In the genomic region with DNA sequence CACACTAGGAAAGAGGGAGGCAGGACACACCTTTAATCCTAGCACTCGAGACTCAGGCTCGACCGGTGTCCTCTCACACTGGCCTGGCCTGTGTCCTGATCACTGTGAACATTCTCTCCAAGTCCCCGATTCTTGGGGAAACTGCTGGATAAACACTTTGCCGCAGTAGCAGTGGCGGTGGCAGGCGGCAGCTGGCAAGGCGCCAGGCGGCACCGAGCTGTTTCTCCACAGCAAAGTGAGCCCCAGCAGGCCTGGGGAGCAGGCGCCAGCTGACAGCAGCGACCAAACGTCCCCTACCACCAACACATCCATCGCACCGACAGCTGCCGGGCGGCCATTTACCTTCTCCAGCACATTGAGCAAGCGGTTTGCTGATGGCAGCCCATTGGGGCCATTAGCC, we compare ENCODE assay signal across 8 mouse cellular contexts. TPM values are rescaled to one million over a fixed set of nuclear protein-coding genes. Genes with fewer than 3 reads are reported as not detected.
DNase-seq lines count a peak whose midpoint lies in the region; ATAC-seq and TF ChIP-seq lines count a peak whose summit lies in the region.

No protein-coding gene starts in this region.

- no peak for TF ChIP-seq CTCF in hindbrain, postnatal 0 days (IDR thresholded peaks at IDR 0.05; ENCODE audit: low read depth)

- no peak overlapping the region for H3K4me3 ChIP-seq in hindbrain, postnatal 0 days (ENCODE audit: low read length)
- H3K4me3 ChIP-seq in midbrain, embryonic 15.5 days: no peak overlapping the region

- intact Hi-C loops in left cerebral cortex, postnatal 10 days (cut with DNase I): no loop called here

- H3K9me3 ChIP-seq in hindbrain, postnatal 0 days (ENCODE audit: low read length): no peaks in the 10 kb centered on the region
- H3K9me3 ChIP-seq in midbrain, embryonic 15.5 days: no peaks in the 10 kb centered on the region

- H3K36me3 ChIP-seq in hindbrain, postnatal 0 days (ENCODE audit: insufficient read depth, low read length): peaks cover 37% of the 10 kb centered on the region
- peaks cover 6% of the 10 kb centered on the region; the same call in 1 of the 2 replicates for H3K36me3 ChIP-seq in midbrain, embryonic 15.5 days (replicated peaks)

- H3K4me1 ChIP-seq in hindbrain, postnatal 0 days (ENCODE audit: insufficient read depth, low read length): peaks cover 43% of the 10 kb centered on the region
- H3K4me1 ChIP-seq in midbrain, embryonic 15.5 days: peaks cover 84% of the 10 kb centered on the region

- H3K27me3 ChIP-seq in hindbrain, postnatal 0 days (ENCODE audit: insufficient read depth, low read length): no peaks in the 10 kb centered on the region
- H3K27me3 ChIP-seq in midbrain, embryonic 15.5 days (replicated peaks): no peaks in the 10 kb centered on the region

- peak; percentile 3; the same call in 1 of the 2 replicates for ATAC-seq in hindbrain, postnatal 0 days
- no peak for ATAC-seq in midbrain, embryonic 15.5 days (replicated peaks)
- ATAC-seq in erythroblast, adult 5-6 weeks (replicated peaks; ENCODE audit: low FRiP score, poor library complexity, severe bottlenecking): no peak

- peak overlapping the region; percentile 82 for H3K27ac ChIP-seq in hindbrain, postnatal 0 days
- H3K27ac ChIP-seq in midbrain, embryonic 15.5 days: peak overlapping the region; percentile 76

- H3K4me2 ChIP-seq in hindbrain, postnatal 0 days (ENCODE audit: low read depth, low read length): peak overlapping the region; percentile 21; the same call in 1 of the 2 replicates
- H3K4me2 ChIP-seq in midbrain, embryonic 15.5 days: peak overlapping the region; percentile 6

- WGBS in hindbrain, postnatal 0 days: 12% methylated on average over 18 of the region's 18 CpGs
- WGBS in midbrain, embryonic 15.5 days: 40% methylated on average over 18 of the region's 18 CpGs

- peak overlapping the region; percentile 24; the same call in 1 of the 2 replicates for H3K9ac ChIP-seq in hindbrain, postnatal 0 days (replicated peaks; ENCODE audit: low read length)
- H3K9ac ChIP-seq in midbrain, embryonic 15.5 days: no peak overlapping the region

- peak; percentile 62 for DNase-seq in urinary bladder, postnatal 14 days (ENCODE audit: low spot score)
- DNase-seq in urinary bladder, postnatal 4 days (ENCODE audit: low spot score in 2 of 2): no peak
- DNase-seq in frontal cortex, postnatal 10 days (ENCODE audit: low spot score in 2 of 2): peak; percentile 70 to 72
- DNase-seq in hindbrain, postnatal 0 days (ENCODE audit: low spot score): peak; percentile 87
- DNase-seq in left cerebral cortex, postnatal 10 days (ENCODE audit: extremely low spot score in 1 of 2, low spot score in 2 of 2): peak; percentile 83 to 88
- DNase-seq in yolk sac, embryonic 10.5 days (ENCODE audit: low spot score): no peak

RNA-seq across cellular contexts. Expression of gene Akt1, which starts 9.2 kb away (rescaled TPM):
- 179 and 197 TPM in 2 replicates for total RNA-seq in hindbrain, postnatal 0 days (2014; rRNA removed)
- 90.8 and 97.4 TPM in 2 replicates for polyA plus RNA-seq in hindbrain, postnatal 0 days (2015; fragmentation: Nextera tagmentation; extraction: Ambion mirVana)
- 100 to 1,000 TPM; 166 to 169 TPM for total RNA-seq in left cerebral cortex, postnatal 10 days (2021)
- 139 and 162 TPM in 2 replicates for polyA plus RNA-seq in midbrain, embryonic 15.5 days (2015; fragmentation: Nextera tagmentation; extraction: Ambion mirVana)
- total RNA-seq in erythroblast, adult 5-6 weeks (2015; ENCODE audit: low replicate concordance): 20.9 and 30.7 TPM in 2 replicates
- total RNA-seq in erythroblast, adult 5-6 weeks (2017; ENCODE audit: low replicate concordance): 25.1 and 26.3 TPM in 2 replicates

RNA-seq across cellular contexts. Expression of gene Zbtb42, which starts 13.2 kb away (rescaled TPM):
- 3.3 and 12.1 TPM in 2 replicates for total RNA-seq in hindbrain, postnatal 0 days (2014; rRNA removed)
- polyA plus RNA-seq in hindbrain, postnatal 0 days (2015; fragmentation: Nextera tagmentation; extraction: Ambion mirVana): 2.2 and 3.7 TPM in 2 replicates
- under 1 TPM; 0.28 to 0.34 TPM for total RNA-seq in left cerebral cortex, postnatal 10 days (2021)
- 1.9 and 2.5 TPM in 2 replicates for polyA plus RNA-seq in midbrain, embryonic 15.5 days (2015; fragmentation: Nextera tagmentation; extraction: Ambion mirVana)
- 2.3 TPM in 1 of 2 replicates, not detected in the other for total RNA-seq in erythroblast, adult 5-6 weeks (2015; ENCODE audit: low replicate concordance)
- total RNA-seq in erythroblast, adult 5-6 weeks (2017; ENCODE audit: low replicate concordance): 0.42 and 1.2 TPM in 2 replicates

RNA-seq across cellular contexts. Expression of gene Siva1, which starts 21.0 kb away (rescaled TPM):
- total RNA-seq in hindbrain, postnatal 0 days (2014; rRNA removed): 24.1 and 34.8 TPM in 2 replicates
- polyA plus RNA-seq in hindbrain, postnatal 0 days (2015; fragmentation: Nextera tagmentation; extraction: Ambion mirVana): 59.3 and 62.2 TPM in 2 replicates
- 10 to 100 TPM; 14.3 to 15.5 TPM for total RNA-seq in left cerebral cortex, postnatal 10 days (2021)
- polyA plus RNA-seq in midbrain, embryonic 15.5 days (2015; fragmentation: Nextera tagmentation; extraction: Ambion mirVana): 51.2 and 59.2 TPM in 2 replicates
- total RNA-seq in erythroblast, adult 5-6 weeks (2015; ENCODE audit: low replicate concordance): 45.0 and 45.4 TPM in 2 replicates
- 65.9 and 114 TPM in 2 replicates for total RNA-seq in erythroblast, adult 5-6 weeks (2017; ENCODE audit: low replicate concordance)

RNA-seq across cellular contexts. Expression of gene Adssl1, which starts 45.6 kb away (rescaled TPM):
- total RNA-seq in hindbrain, postnatal 0 days (2014; rRNA removed): 2.6 and 7.5 TPM in 2 replicates
- 8.4 and 9.2 TPM in 2 replicates for polyA plus RNA-seq in hindbrain, postnatal 0 days (2015; fragmentation: Nextera tagmentation; extraction: Ambion mirVana)
- total RNA-seq in left cerebral cortex, postnatal 10 days (2021): 1 to 10 TPM; 2.8 to 3.9 TPM
- 3.1 and 3.6 TPM in 2 replicates for polyA plus RNA-seq in midbrain, embryonic 15.5 days (2015; fragmentation: Nextera tagmentation; extraction: Ambion mirVana)
- 20.5 and 32.3 TPM in 2 replicates for total RNA-seq in erythroblast, adult 5-6 weeks (2015; ENCODE audit: low replicate concordance)
- 23.8 and 24.4 TPM in 2 replicates for total RNA-seq in erythroblast, adult 5-6 weeks (2017; ENCODE audit: low replicate concordance)

RNA-seq across cellular contexts. Expression of gene Cep170b, which starts 54.8 kb away (rescaled TPM):
- 118 and 123 TPM in 2 replicates for total RNA-seq in hindbrain, postnatal 0 days (2014; rRNA removed)
- polyA plus RNA-seq in hindbrain, postnatal 0 days (2015; fragmentation: Nextera tagmentation; extraction: Ambion mirVana): 34.0 and 39.0 TPM in 2 replicates
- 100 to 1,000 TPM; 222 to 234 TPM for total RNA-seq in left cerebral cortex, postnatal 10 days (2021)
- 51.0 and 53.7 TPM in 2 replicates for polyA plus RNA-seq in midbrain, embryonic 15.5 days (2015; fragmentation: Nextera tagmentation; extraction: Ambion mirVana)
- not detected in 2 replicates for total RNA-seq in erythroblast, adult 5-6 weeks (2015; ENCODE audit: low replicate concordance)
- 0.51 TPM in 1 of 2 replicates, not detected in the other for total RNA-seq in erythroblast, adult 5-6 weeks (2017; ENCODE audit: low replicate concordance)

Comparison
In these comparisons a context has a peak if more than half of its experiments do, and no peak if none do; other contexts are left out.
1. DNase-seq: peak in urinary bladder, postnatal 14 days (single experiment), frontal cortex, postnatal 10 days (2 of 2), hindbrain, postnatal 0 days (single experiment) and left cerebral cortex, postnatal 10 days (2 of 2); none in urinary bladder, postnatal 4 days (0 of 2) and yolk sac, embryonic 10.5 days (single experiment).